Mouse (Mus musculus) left cerebral cortex, postnatal 14 days (tissue): ENCODE measurements around the gene Tmem266. TPM values are rescaled to one million over a fixed set of nuclear protein-coding genes. Genes with fewer than 3 reads are reported as not detected.
A peak's percentile ranks its signal among the peaks of the same experiment; 100 is the strongest.

Experiments
- DNase-seq, 2 experiments: peaks; one replicate each; pipeline ENCODE4 v3.0.0; 2021 to 2022; ENCODE audit warnings: low spot score in 2 of 2, mixed read lengths in 1 of 2
- intact Hi-C: fragments of 180-260 bp; cut with DNase I; formaldehyde crosslinking; loops from one replicate; pipeline ENCODE4 v1.15.1; 2025
- long read RNA-seq, 2 experiments: library from polyadenylated mRNA; stranded (forward); transcript quantifications; one replicate each; pipeline ENCODE4 v2.0.0; 2021
- total RNA-seq, 2 experiments: library from RNA; stranded (reverse); gene quantifications; 2 replicates each; pipeline ENCODE4 v1.2.3; 2021

Gene Tmem266
- 10 to 100 TPM in 1 of 2 experiments, 1 to 10 TPM in 1; 9.5 to 10.5 TPM for total RNA-seq
- long read RNA-seq, experiment 1, partial matches to known transcripts, result 1 of 2 reads
- long read RNA-seq, experiment 1, other reads (novel, unspliced or antisense), result 1 of 2 reads
- long read RNA-seq, experiment 2, partial matches to known transcripts, result 0 of 1 reads
- long read RNA-seq, experiment 2, other reads (novel, unspliced or antisense), result 1 of 1 reads

GRCm38 (mm10) chr9:55326515-55327233 lies at the start of gene Tmem266, which contains the start of gene Nrg4:
Gene Tmem266, plus strand, starts transcription at chr9:55326913.
Gene Nrg4, minus strand, starts transcription at chr9:55326844.
- intact Hi-C loops, result loop anchor here (2.0 kb wide), 1 partner anchor 56 kb away; no protein-coding TSS in a partner anchor
- peak; percentile 64 to 82 for DNase-seq

- intact Hi-C loops, result no loop called here
- no peak for DNase-seq
These were observed 49.2 kb upstream of the Tmem266 start for GRCm38 (mm10) chr9:55277562-55277961.

DNA sequence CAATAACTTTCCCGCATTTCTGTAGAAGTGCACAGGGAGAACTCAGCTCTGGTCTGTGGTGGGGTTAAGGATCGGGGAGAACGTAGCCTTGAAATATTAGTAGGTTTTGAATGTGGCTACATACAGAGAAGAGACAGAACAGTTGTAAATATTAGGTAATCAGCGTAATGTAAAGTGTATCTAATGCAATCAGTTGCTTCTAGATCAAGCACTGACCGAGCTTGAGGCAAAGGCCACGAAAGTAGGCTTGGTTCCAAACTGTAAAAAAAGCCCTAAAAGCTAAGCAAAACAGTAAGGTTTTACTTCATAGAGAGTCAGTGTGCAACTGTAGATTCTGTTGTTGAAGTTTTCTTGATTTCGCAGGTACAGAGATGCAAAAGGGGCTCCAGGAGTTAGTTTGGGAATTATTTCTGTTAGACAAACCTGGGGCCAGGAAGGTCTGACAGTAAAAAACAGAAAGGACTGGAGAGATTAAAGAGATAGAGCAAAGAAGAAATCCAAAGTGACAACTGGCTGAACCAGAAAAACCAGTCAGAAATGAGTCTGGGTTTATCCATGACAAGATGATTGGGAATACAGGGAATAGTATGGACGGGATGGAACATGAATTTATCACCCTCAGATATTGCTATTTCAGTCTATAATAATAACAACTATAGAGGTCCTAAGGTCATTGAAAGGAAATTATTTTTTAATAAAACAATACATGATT lies 47.4 kb upstream of the Tmem266 start:
- intact Hi-C loops, result no loop called here
- no peak for DNase-seq

GRCm38 (mm10) chr9:55283516-55283915 lies 43.2 kb upstream of the Tmem266 start:
- intact Hi-C loops, result no loop called here
- no peak for DNase-seq

DNA sequence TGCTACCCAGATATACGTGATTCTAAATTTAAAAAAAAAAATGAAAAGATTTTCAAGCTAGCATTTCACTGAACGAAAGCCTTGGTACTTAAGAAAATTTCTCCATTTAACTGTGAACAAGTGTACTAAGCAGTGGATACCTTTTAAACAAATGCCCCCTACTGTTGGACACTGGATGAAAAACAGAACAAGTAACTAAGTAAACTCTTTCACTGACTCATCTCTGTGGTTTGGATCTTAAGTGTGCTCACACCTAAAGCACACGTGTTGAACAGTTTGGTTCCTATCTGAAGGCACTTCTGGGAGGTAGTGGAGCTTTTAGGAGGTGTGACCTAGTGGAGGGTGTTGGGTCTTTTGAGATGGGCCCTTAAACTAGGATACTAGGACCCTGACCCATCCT lies 41.5 kb upstream of the Tmem266 start:
- intact Hi-C loops, result no loop called here
- no peak for DNase-seq

DNA sequence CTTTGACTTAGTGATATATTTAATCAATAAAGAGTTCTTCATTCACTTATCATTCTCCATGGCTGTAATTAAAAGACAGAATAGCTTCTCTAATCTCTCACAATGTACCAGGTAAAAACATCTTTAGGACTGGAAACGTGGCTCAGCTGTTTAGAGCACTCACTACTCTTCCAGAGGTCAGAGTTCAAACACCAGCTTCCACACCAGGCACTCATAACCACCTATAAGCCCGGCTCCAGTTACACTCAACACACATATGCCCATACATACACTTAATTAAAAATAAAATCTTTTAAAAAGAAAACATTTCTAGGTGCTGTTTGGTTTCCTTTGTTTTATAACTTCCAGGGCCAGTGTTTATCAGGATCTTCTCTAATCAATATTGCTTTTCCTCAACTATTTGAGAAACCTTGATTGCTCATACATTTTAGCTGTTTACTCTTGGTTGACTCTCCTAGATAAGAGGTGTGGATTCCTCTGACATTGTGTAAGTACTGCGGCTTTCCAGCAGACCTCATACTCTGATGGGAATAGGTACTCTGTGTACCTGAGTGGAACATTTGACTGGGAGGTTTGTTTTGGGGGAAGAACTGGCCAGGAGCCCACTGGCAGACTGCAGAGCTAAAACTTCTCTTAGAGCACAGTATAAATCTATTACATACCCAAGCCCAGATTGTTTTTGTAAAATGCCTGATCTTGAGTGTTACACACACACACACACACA lies 37.1 kb upstream of the Tmem266 start:
- DNase-seq, result no peak
- intact Hi-C loops, result no loop called here

GRCm38 (mm10) chr9:55291966-55292365 lies 34.7 kb upstream of the Tmem266 start:
- intact Hi-C loops, result no loop called here
- no peak for DNase-seq

DNA sequence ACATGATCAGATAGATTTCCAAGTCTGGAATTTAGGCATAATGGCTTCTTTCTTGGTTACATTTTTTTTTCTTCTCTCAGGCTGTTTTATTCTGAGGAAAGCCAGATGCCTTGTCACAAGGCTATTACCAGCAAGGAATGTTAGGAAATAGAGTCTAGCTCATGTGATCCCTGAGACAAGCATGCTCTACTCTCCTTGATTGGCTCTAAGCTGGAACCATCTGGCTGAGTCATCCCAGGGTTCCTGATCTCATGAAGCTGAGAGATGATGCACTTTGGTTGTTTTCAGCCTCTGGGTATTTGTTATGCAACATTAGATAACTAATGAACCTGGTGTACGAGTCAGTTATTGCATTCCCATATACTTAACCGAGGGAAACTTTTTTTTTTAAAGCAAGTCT lies 30.5 kb upstream of the Tmem266 start:
- DNase-seq, result no peak

GRCm38 (mm10) chr9:55307066-55307465 lies 19.6 kb upstream of the Tmem266 start:
- intact Hi-C loops, result no loop called here
- no peak for DNase-seq

More for the DNA sequence above, 30.5 kb upstream of the Tmem266 start:
- intact Hi-C loops, result no loop called here

GRCm38 (mm10) chr9:55307557-55307956 lies 19.2 kb upstream of the Tmem266 start:
- intact Hi-C loops, result no loop called here
- DNase-seq, result no peak

DNA sequence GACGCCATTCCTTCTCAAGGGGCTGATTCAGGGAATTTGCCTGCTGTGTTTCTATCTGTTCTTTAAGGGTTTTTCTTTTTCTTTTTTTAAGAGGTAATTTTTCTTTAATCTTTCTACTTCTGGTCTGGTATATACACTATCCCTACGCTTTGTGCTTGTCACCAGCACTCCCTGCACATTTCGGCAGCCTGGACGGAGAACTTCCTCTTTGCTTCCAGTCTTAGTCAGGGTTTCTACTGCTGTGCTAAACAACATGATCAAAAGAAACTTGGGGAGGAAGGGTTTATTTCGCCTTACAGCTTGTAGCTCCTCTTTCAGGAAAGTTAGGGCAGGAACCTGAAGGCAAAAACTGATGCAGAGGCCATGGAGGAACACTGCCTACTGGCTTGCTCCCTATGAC lies 18.3 kb upstream of the Tmem266 start:
- DNase-seq, result no peak
- intact Hi-C loops, result no loop called here

DNA sequence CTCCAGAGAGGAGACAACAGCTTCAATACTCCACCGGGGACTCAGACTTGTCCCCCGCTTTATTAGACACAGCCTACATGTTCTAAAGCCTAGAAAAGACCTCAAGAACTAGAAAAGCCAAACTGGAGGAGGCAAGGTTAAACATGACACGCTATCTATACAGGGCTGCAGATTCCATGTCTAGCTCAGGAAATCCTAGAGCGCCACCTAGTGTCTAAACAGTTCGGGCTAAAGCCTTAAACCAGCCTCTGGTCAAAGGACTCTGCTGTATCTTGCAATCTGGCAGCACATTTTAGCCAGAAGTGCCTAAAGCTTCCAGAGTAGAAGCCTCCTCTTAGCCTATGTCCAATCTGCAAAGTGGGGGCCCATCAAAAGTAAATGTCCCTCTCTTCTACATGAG lies 15.2 kb upstream of the Tmem266 start:
- intact Hi-C loops, result loop anchor here (5.0 to 10.0 kb wide), 5 partner anchors 79 to 477 kb away; partner anchors contain the start of genes Fbxo22 and Ube2q2
- DNase-seq, result peak; percentile 86 to 88

- DNase-seq, result no peak
- intact Hi-C loops, result loop anchor here (5.0 to 10.0 kb wide), 5 partner anchors 81 to 479 kb away; partner anchors contain the start of genes Fbxo22 and Ube2q2
These were observed 13.0 kb upstream of the Tmem266 start for GRCm38 (mm10) chr9:55313619-55314261.

GRCm38 (mm10) chr9:55322641-55323040 lies 4.1 kb upstream of the Tmem266 start:
- DNase-seq, result no peak
- intact Hi-C loops, result no loop called here

GRCm38 (mm10) chr9:55324085-55324484 lies 2.6 kb upstream of the Tmem266 start:
- intact Hi-C loops, result no loop called here
- DNase-seq, result no peak

DNA sequence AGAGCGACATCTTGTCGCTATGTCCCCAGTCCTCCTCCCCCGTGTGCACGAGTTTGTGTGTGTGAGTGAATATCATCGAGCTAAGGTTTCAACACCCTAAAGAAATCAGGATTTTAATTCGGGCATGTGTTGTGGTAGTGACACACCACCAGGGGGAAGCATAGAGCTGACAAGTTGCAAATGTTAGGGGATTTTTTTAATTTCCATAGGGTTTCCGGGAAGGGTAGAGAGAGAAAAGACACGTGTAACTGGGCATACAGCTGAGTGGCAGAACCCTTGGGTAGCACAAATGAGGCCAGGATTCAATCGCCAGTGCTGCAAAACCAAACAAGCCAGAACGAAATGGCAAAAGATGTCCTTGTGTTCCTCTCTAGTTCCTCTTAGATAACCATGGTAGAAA lies 2.2 kb upstream of the Tmem266 start:
- DNase-seq, result peak in 1 of 2 experiments; percentile 45
- intact Hi-C loops, result no loop called here

- intact Hi-C loops, result loop anchor here (1.0 kb wide), 1 partner anchor 67 kb away; no protein-coding TSS in a partner anchor
- no peak for DNase-seq
These were observed 1.7 kb upstream of the Tmem266 start for GRCm38 (mm10) chr9:55325061-55325460.

DNA sequence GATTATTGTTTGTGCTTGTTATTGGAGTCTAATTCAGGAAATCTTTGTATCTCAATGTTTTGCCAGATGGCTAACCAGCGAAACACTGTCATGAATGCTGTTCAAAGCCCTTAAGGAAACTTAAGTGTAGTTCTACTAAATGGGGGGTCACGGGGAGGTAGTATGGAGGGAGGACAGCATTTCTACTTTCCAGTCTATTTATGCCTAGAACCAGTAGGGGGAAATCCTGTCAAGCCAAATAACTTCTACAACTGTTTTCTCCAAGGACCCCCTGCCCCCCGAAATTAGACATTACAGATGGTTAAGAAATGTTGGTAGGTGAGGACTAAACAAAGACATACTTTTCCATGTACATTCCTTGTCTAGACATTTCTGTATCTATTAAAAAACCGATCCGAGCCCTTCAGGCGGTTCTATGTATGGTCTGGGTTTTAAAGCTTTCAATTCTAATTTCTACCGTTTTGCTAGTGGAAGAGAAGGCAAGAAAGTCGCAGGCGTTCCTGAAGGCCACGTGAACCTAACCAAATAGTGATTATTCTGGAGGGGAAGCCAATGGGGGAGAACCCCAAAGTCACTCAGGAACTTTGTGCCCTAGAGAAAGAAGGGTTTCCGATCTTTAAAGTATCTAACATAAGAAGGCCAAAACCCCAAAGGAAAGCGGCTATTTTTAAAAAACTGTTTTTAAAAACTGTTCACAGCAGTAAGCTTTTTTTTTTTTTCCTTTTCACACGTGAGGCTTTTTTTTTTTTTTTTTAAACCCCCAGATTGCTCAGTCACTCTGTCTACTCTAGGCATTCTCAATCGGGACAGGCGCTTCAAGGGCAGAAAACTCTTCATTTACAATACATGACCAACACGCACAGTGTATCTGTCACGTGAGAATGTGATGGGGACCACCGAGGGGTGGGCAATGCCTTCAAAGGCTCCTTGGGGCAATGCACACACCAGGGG lies 874 bp upstream of the Tmem266 start:
- peak in 1 of 2 experiments; percentile 50 for DNase-seq
- intact Hi-C loops, result loop anchor here (1.0 to 2.0 kb wide), 2 partner anchors 57 to 66 kb away; no protein-coding TSS in a partner anchor
